Mouse (Mus musculus) 3134 (cell line): ENCODE data around the gene Calm3.

Experiments used
- DNase-seq: peaks from one replicate; pipeline ENCODE4 v3.0.0-alpha.2; 2011; ENCODE audit warnings: low spot score; ENCODE audit not compliant: insufficient read length; ENCODE audit errors: extremely low read depth

The Calm3 gene

DNA sequence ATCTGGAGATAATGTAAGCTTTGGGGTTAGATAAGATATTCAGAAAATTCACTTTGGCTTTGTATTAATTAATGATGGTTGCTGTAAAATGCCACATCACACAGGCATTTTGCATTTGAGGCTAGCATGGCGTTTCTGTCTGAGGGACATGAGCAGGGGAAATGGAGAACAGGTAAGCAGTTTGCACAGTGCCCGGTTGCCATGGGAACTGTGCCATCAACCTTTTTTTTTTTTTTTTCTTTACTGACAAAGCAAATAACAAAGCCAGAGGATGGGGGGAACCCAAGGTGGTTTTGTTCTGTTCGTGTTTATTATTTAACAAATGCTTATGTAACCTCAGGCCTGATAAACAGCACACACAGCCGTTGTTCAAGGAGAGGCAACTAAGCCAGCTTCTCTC, 18.9 kb upstream of the Calm3 start:
- no peak for DNase-seq

DNA sequence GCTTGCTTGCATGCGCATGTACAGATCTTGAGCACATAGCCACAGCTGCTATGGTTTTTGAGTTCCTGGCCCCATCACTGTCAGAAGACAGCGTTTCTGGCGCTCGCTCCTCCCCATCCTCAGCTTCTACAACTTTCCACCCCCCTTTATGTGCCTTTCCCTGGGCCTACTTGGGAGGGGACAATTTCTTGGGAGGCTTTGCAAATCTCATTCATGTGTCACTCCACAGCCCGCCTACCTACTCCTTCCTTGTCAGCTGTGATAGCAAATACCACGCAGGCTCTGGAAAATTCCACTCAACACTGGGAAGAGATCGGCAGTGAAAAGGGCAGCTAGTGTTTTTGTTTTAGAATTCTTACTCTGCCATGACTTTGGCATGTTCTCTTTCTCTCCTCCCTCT, 16.4 kb upstream of the Calm3 start:
- no peak for DNase-seq

DNA sequence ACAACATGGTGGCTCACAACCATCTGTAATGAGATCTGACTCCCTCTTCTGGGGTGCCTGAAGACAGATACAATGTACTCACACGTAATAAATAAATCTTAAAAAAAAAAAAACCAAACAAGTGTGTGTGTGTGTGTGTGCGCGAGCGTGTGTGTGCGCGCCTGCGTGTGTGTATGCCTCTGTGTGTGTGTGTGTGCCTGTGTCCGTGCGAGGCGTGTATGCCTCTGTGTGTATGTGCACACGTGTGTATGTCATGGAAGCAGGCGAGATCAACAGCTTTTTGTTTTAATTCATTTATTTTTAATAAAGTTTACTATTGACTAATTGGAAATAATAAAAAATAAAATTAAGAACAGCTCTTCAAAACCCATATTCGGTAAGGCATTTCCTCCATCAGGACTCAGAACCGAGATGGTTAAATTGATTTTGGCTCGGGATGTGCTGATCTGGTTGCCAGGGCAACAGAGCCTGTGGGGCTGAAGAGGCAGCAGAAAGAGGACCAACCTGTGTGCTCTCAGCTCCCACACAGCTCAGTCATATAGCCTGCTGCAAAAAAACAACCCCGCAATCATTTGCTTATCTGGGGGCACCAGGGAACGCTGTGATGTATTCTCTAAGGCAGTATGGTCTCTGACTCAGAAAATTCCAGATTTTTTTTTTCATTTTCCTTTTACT, 14.3 kb upstream of the Calm3 start:
- no peak for DNase-seq

DNA sequence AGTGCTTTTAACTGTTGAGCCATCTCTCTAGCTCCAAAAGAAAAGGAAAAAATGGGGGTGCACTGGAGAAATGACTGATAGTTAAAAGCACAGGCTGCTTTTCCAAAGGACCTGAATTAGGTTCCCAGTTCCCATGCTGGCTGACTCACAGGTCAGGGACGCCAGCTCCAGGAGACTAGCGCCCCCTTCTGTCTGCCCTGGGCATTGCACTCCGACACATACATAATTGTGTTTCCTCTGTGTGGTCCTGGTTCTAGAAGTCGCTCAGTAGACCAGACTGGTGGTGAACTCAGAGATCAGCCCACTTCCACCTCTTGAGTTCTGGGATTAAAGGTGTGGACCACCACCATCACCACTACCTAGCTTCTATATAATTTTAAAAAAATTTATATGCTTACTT, 13.4 kb upstream of the Calm3 start:
- DNase-seq, result no peak

DNA sequence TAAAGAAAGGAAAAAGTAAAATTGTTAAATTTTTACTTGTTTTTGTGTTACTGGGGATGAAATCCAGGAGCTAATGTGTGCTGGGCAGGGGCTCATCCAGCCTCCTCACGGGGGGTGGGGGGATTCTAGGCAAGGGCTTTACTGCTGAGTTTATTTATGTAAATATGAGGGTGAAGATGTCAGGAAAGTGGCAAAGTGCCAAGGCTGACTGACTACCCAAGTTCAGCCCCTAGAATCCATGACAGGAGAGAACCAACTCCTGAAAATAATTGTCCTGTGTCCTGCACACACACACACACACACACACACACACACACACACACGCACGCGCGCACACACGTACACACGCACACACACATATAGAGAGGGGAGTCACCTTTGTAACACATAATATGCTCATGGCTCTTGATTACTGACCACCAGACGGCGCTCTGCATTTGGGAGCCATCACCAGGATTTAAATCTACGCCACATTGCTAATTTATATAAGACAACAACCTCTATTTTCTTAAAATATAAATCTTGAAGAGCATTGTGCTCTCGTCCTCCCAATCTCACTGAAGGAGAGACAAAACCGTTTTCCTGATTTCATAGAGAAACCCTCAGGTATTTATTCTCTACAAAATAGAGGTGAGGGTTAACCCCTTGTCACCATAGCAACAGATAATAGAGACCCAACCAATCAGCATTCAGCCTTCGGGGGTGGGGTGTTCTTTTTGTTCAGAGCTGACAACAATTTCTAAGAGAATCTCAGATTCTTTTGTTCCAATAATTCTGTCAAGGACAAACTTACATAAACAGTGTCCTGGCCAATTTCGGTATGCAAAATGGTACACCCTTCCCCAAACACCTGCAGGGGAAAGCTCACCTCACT, 9.0 kb upstream of the Calm3 start:
- DNase-seq, result no peak

DNA sequence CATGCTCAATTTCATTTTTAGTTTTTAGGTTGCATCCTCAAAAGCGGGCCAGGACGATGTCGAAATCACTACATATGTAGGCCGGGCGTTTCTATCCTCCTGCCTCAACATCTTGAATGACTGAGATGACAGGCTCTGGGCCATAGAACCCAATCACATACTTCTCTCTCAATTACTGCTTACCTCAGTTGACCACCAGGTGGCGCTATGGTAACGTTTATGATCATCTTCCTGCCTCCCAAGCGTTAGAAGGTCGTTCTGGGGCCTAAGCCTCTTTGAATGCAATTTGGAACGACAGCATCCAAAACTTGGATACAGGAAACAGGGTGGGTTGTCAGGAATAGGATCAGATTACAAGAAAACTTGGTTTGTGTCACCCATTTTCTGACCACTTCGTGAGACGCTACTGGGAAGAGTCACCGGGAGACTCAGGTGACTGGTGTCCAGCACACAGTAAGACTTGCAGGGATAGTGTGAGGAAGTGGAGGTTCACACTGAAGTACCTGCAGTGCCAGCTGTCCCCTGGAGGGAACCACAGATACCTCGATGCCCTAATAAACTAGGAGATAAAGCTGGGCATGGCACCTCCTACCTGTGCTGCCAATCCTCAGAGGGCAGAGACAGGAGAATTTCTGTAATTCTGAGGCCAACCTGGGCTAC, 8.2 kb upstream of the Calm3 start:
- DNase-seq, result no peak

DNA sequence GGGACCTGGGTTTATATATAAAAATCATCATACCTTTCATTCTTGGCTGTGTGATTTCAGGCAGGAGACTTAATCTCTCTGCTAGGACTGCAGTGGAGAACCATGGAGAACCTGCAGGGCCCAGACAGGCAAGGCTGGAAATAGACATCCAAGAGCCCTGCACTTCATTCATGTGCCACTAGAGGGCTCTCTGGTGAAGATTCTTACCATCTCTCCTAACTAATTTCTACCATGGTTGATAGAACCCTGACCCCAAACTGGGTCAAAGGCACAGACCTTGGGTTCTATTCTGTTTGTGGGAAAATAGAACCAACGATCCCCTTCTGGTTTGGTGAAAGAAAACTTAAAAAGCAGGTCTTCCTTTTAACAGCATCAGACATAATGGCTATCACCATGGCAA, 6.9 kb upstream of the Calm3 start:
- DNase-seq, result no peak

DNA sequence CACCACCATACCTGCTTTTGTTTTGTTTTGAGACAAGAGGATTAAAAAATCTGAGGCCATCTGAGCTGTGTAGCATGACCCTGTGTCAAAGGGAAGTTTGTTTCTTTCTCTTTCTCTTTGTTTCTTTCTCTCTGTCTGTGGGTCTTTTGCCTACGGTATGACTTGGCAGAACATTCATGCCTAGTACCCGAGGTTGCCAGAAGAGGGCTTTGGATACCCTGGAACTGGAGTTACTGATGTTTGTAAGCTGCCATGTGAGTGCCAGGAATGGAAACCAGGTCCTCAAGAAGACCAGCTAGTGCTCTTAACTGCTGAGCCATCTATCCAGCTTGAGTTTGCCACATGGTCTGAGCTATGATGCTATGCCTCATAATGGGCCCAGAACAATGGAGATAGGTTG, 4.4 kb upstream of the Calm3 start:
- no peak for DNase-seq

DNA sequence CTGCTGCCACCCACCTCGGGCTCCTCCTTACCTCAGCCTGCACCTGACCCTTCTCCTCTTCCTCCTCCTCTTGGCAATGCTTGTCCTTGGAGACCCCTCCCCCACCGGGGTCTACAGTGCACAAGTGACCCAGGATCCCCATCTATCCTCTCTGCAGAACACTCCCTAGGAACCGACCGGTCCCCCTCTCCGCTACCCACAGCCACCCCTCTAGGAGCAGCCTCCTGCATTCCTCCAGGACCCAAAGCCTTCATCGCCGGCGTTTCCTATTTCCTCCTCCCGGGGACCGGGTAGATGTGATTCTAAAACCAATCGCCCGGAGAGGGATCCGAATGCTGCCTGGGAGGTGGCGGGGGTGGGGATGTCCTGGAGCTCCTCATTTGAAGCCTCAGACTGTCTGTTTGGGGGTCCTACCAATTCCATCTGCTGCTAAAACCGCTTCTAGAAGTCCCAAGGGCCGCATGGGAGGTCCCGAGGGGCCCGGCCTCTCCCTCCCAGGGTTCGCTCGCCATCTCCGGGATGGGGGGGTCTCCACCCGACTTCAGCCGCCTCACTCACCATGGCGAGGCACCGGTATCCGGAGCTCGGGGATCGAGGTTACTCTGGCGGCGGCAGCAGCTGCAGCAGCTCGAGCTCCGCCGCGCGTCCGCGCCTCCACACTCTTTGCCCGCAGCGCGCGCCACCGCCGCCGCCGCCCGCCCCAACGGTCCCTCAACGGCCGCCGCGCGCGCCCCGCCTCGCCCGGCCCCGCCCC, 454 bp downstream of the Calm3 start:
- no peak for DNase-seq

DNA sequence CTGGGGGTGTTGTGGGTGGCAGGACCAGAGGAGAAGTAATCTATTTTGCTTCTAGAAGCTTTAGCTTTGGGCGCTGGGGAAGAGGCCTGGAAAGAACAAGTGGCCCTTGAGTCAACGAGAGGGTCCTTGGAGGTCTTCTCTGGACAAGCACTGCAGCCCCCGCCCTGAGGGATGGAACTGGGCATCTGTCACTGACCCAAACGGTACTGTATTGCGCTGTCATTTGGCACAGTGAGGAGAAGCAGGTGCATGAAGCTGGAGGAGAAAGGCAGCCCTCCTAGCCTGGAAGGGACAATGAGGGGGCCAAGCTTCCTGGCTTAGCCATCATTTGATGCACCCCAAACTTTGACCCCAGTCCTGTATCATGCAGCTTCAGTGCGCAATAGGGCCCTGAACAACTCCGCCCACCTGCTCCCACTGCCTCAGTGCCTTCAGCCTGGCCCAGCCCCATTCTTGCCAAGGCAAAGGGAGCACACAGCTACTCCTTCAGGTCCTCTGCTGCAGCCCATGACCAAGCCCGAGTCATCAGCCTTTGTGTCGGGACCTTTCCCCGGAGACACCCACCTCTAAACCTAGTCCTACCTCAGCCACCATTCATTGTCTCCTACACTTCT, 1.4 kb downstream of the Calm3 start:
- DNase-seq, result no peak

DNA sequence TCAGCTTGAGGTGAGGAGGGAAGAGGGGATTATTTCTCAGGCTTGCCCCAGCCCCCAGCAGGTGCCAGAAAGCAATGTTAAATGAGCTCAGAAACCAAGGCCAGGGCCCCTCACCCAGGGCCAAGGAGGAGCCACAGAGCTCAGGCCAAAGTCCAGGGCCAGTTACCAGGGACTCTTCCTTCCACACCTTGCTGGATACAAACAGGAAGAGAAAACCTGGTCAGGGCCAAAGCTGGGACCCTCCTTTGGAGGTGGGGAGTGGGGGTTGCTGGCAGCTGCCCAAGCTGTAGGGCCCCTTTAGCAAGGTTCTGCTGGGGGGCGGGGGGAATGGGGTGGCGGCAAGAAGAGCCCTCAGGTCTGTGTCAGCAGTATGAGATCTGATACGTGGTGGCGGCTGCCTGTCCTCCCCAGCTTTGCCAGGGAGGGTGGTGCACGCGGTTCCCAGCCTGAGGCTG, 2.0 kb downstream of the Calm3 start:
- DNase-seq, result no peak

DNA sequence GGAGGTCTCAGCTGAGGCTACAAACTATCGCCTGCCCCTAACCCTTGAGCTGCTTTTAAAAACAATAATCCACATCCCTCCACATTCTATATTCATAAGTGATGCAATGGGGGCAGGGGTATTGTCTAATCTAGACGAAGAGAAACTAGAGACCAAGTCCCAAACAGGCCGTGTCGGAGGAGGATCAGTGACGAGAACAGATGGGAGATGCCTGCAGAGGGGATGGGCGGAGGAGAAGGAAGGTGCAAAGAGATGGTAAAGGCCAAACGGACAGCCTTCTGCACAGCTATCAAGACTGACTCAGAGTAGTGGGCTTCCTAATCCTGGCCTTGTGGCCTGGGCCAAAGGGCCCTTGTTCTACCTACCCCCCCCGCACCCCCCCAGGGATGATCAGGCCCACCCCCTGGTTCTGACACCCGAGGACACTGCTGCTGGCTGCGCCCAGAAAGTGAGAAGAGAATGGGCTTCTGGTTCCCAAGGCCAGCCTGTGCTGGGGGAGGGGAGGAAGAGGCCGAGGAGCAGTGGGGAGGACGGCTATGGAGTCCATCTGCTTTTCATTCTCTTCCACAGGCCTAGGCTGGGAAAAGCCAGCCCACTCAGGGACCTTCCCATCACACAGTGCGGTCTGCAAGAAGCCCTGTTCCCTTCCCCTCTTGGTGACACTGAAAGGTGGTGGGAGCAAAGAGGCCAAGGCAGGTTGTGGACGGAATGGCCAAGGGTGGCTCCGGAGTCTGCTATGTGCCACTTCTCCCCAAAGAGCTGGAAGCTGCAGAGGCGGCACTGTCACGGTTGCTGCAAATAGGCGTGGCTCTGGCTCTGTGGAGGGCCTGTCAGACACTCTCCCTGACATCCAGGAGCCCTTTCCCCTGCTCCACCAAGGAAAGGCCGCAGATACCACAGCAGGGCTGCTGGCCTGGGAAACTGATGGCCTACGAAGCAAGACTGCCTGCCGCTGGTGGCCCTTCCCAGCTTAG, 2.8 kb downstream of the Calm3 start:
- no peak for DNase-seq

DNA sequence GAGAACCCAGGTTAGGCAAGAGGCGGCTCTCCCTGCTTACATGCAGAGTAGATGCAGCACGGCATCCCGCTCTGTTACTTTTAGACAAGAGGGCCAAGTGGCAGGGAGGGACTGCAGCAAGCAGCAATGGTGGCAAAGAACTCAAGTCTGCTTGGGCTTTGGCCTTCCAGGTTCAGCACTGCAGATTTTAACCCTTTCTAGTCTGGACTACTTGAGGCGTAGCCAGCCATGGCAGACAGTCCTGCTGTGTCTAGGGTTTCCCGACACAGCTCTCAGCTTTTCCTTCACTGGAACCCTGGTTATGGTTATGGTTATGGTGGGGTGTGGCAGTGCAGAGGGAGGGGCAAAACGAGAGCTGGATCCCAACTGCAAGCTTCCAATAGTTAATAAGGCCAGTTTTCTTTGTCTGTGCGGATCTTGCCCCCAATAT, 3.7 kb downstream of the Calm3 start:
- no peak for DNase-seq

DNA sequence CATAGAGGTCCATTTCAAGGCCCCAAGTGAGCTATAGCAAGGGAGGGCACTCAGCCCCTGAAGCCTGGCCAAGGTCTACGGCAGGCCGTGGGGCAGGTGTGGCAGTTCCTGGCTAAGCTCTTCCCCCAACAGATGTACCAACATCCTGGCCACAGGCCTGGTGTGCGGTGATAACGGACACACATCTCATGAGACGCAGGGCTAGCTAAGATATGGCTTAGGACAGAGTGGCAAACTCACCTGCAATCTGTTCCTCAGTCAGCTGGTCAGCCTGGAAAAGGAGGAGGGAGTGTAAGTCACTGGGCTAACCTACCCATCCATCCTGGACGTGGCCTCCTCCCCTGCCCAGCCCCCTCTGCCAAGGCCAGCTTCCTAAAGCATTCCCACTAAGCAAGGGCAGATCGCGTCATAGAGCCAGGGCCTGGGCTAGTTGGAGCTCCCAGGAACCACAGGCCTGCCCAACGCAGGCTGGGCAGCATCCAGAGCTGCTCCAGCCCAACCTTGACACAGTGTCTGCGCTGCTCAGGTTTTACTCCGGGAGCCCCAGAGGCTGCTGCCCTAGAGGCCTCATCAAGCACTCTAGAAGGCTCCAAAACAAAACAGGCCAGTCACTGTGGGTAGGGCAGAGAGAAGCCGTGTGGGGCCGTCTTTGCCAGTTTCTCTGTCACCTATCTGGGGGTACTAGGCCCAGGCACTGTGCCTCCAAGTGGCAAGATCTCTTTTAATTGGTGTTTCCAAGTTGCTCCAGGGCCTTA, 4.3 kb downstream of the Calm3 start:
- DNase-seq, result no peak

DNA sequence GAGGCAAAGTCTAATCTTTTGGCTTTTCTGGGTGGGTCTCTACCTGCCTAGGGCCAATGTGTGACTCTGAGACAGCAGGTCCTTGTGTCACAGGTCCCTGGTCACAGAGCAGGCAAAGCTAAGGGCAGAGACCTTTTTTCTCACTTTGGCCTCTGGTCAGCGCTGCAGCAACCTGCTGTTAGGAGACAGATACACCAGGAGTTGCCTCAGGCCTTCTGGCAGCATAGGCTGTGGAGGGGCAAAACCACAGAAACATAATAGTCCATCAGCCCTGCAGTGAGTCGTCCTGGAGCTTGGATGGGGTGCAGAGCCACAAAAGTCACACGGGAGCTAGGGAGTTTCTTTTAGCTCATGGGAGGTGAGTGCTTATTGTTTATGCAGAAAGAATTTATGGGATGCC, 5.2 kb downstream of the Calm3 start:
- DNase-seq, result no peak

DNA sequence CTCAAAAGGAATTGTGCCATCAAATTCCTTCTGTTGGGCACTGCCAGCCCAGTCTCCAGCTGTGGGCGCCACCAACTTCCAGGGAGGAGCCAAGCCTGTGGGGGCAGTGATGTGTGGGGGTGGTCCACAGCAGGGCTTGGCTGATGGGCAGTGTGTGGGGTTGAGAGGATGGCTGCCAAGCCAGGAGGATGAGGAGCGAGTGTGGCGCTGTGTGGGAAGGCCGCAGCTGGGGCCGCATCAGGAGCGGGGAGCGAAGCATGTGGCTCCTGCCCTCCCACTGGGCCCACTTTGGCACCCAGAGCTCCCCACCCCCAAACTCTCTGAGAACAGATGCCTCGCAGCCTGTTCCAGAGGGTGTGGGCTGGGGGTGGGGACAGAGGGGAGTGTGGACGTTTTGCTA, 5.9 kb downstream of the Calm3 start:
- no peak for DNase-seq

DNA sequence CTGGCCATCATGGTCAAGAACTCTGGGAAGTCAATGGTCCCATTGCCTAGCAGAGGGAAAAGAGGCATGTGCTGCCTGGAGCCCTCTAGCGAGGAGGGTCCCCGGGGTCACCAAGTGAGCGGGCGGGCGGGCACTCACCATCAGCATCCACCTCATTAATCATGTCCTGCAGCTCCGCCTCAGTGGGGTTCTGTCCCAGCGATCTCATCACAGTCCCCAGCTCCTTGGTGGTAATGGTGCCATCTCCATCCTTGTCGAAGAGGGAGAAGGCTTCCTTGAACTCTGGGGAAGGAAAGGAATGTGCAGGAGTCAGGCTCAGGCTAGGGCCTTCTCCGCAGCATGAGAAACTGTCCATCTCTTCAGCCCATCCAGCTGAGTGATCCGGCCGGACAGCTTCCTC, 6.5 kb downstream of the Calm3 start:
- DNase-seq, result no peak

DNA sequence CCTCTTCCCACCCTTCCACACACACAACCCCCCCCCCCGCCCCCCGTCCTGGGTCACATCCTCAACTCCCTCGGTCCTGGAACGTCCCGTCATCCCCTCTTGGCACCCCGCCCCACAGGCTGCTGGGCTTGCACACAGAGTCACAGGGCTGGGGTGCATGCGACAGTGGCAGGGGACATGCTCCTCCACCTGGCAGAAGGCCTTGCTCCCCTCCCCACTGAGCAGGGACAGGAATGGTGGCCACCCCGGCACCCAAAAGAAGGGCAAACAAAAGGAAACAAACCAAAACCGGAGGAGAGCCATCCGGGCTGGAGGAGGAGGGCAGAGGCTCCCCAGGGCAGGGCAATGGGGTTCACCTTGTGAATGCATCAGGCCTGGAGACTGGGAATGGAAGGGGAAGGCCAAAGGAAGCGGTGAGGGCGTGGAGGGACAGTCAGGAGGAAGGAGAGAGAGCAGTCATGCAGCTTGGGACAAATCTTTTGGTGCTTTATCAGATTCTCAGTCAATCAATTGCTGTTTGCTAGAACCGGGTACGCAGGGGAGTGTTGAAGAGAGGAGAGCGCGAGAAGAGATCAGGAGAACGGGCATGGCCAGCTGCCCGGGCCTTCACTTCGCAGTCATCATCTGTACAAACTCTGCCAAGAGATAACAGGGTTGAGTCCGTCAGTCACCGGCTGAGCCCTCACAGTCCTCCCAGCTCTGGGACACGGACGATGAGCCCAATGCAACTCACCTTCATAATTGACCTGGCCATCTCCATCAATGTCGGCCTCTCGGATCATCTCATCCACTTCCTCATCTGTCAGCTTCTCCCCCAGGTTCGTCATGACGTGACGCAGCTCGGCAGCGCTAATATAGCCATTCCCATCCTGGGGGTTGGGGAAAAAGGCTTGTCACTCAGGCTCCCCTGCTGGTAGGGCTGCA, 7.3 kb downstream of the Calm3 start:
- no peak for DNase-seq
